Mouse (Mus musculus): Measurements from ENCODE around the gene Lrmp. TPM values are rescaled to one million over a fixed set of nuclear protein-coding genes. Genes with fewer than 3 reads are reported as not detected.
"Not testable (repeated sequence)": the region's sequence is repeated elsewhere in the genome, so short reads cannot be mapped to it uniquely, and the experiment has no call there.

Lrmp gene
- total and polyA plus RNA-seq, 2 experiments from 2014 or later: 0.54 to 1.7 TPM

GRCm38 (mm10) chr6:145123136-145124060 is 7.9 kb downstream of the Lrmp start:
- Histone ChIP-seq H3K27ac (no peak overlapping the region), H3K4me2 (ENCODE audit: low read depth, low read length) (no peak overlapping the region), H3K27me3 (ENCODE audit: insufficient read depth, low read length) (no peaks in the 10 kb centered on the region), H3K4me3 (ENCODE audit: low read length) (no peak overlapping the region), H3K4me1 (ENCODE audit: insufficient read depth, low read length) (no peaks in the 10 kb centered on the region), H3K9ac (replicated peaks; ENCODE audit: low read length) (no peak overlapping the region), H3K9me3 (ENCODE audit: low read length) (no peaks in the 10 kb centered on the region), H3K36me3 (ENCODE audit: insufficient read depth, low read length) (no peaks in the 10 kb centered on the region)
- DNase-seq (ENCODE audit: low spot score) (no peak), ATAC-seq (no peak)
- TF ChIP-seq CTCF (IDR thresholded peaks at IDR 0.05; ENCODE audit: low read depth): no peak
- 84% methylated on average over 11 of the region's 11 CpGs for WGBS

- Histone ChIP-seq H3K9me3 (ENCODE audit: low read length) (no peaks in the 10 kb centered on the region), H3K4me1 (ENCODE audit: insufficient read depth, low read length) (no peaks in the 10 kb centered on the region), H3K27ac (no peak overlapping the region), H3K27me3 (ENCODE audit: insufficient read depth, low read length) (no peaks in the 10 kb centered on the region), H3K9ac (replicated peaks; ENCODE audit: low read length) (no peak overlapping the region), H3K4me2 (ENCODE audit: low read depth, low read length) (no peak overlapping the region), H3K36me3 (ENCODE audit: insufficient read depth, low read length) (no peaks in the 10 kb centered on the region), H3K4me3 (ENCODE audit: low read length) (no peak overlapping the region)
- no peak for DNase-seq (ENCODE audit: low spot score)
- 86% methylated on average over 1 of the region's 1 CpGs for WGBS
- no peak for ATAC-seq
- no peak for TF ChIP-seq CTCF (IDR thresholded peaks at IDR 0.05; ENCODE audit: low read depth)
Observed at GRCm38 (mm10) chr6:145124621-145125020, 9.2 kb downstream of the Lrmp start.

- DNase-seq (ENCODE audit: low spot score) (peak; percentile 15), ATAC-seq (peak; percentile 72; the same call in 1 of the 2 replicates)
- Histone ChIP-seq H3K9ac (replicated peaks; ENCODE audit: low read length) (no peak overlapping the region), H3K27me3 (ENCODE audit: insufficient read depth, low read length) (no peaks in the 10 kb centered on the region), H3K9me3 (ENCODE audit: low read length) (no peaks in the 10 kb centered on the region), H3K4me1 (ENCODE audit: insufficient read depth, low read length) (no peaks in the 10 kb centered on the region), H3K4me3 (ENCODE audit: low read length) (no peak overlapping the region), H3K27ac (no peak overlapping the region), H3K4me2 (ENCODE audit: low read depth, low read length) (no peak overlapping the region), H3K36me3 (ENCODE audit: insufficient read depth, low read length) (no peaks in the 10 kb centered on the region)
- 53% methylated on average over 7 of the region's 7 CpGs for WGBS
- no peak for TF ChIP-seq CTCF (IDR thresholded peaks at IDR 0.05; ENCODE audit: low read depth)
Observed at GRCm38 (mm10) chr6:145125591-145126113, 10.2 kb downstream of the Lrmp start.

GRCm38 (mm10) chr6:145127652-145128051 is 12.2 kb downstream of the Lrmp start:
- H3K9me3 ChIP-seq (ENCODE audit: low read length): no peaks in the 10 kb centered on the region
- H3K4me3 ChIP-seq (ENCODE audit: low read length): no peak overlapping the region
- no peaks in the 10 kb centered on the region for H3K36me3 ChIP-seq (ENCODE audit: insufficient read depth, low read length)
- no peak for ATAC-seq
- 95% methylated on average over 3 of the region's 3 CpGs for WGBS
- no peak for TF ChIP-seq CTCF (IDR thresholded peaks at IDR 0.05; ENCODE audit: low read depth)
- no peak overlapping the region for H3K9ac ChIP-seq (replicated peaks; ENCODE audit: low read length)
- no peak overlapping the region for H3K27ac ChIP-seq
- DNase-seq (ENCODE audit: low spot score): no peak
- no peak overlapping the region for H3K4me2 ChIP-seq (ENCODE audit: low read depth, low read length)
- no peaks in the 10 kb centered on the region for H3K4me1 ChIP-seq (ENCODE audit: insufficient read depth, low read length)
- H3K27me3 ChIP-seq (ENCODE audit: insufficient read depth, low read length): no peaks in the 10 kb centered on the region

GRCm38 (mm10) chr6:145129563-145129962 is 14.1 kb downstream of the Lrmp start:
- no peak for TF ChIP-seq CTCF (IDR thresholded peaks at IDR 0.05; ENCODE audit: low read depth)
- 83% methylated on average over 4 of the region's 4 CpGs for WGBS
- no peak overlapping the region for H3K9ac ChIP-seq (replicated peaks; ENCODE audit: low read length)
- no peak overlapping the region for H3K27ac ChIP-seq
- H3K27me3 ChIP-seq (ENCODE audit: insufficient read depth, low read length): no peaks in the 10 kb centered on the region
- no peaks in the 10 kb centered on the region for H3K4me1 ChIP-seq (ENCODE audit: insufficient read depth, low read length)
- H3K4me2 ChIP-seq (ENCODE audit: low read depth, low read length): no peak overlapping the region
- ATAC-seq (no peak), DNase-seq (ENCODE audit: low spot score) (no peak)
- no peak overlapping the region for H3K4me3 ChIP-seq (ENCODE audit: low read length)
- H3K9me3 ChIP-seq (ENCODE audit: low read length): no peaks in the 10 kb centered on the region
- no peaks in the 10 kb centered on the region for H3K36me3 ChIP-seq (ENCODE audit: insufficient read depth, low read length)

- TF ChIP-seq CTCF (IDR thresholded peaks at IDR 0.05; ENCODE audit: low read depth): no peak
- H3K4me1 ChIP-seq (ENCODE audit: insufficient read depth, low read length): no peaks in the 10 kb centered on the region
- H3K4me2 ChIP-seq (ENCODE audit: low read depth, low read length): no peak overlapping the region
- ATAC-seq (no peak), DNase-seq (ENCODE audit: low spot score) (no peak)
- no peaks in the 10 kb centered on the region for H3K9me3 ChIP-seq (ENCODE audit: low read length)
- H3K36me3 ChIP-seq (ENCODE audit: insufficient read depth, low read length): no peaks in the 10 kb centered on the region
- H3K4me3 ChIP-seq (ENCODE audit: low read length): no peak overlapping the region
- no peaks in the 10 kb centered on the region for H3K27me3 ChIP-seq (ENCODE audit: insufficient read depth, low read length)
- no peak overlapping the region for H3K9ac ChIP-seq (replicated peaks; ENCODE audit: low read length)
- WGBS: 88% methylated on average over 5 of the region's 5 CpGs
- no peak overlapping the region for H3K27ac ChIP-seq
Observed at GRCm38 (mm10) chr6:145131991-145132390, 16.5 kb downstream of the Lrmp start.

GRCm38 (mm10) chr6:145132969-145133368 is 17.5 kb downstream of the Lrmp start:
- H3K4me2 ChIP-seq (ENCODE audit: low read depth, low read length); H3K36me3 ChIP-seq (ENCODE audit: insufficient read depth, low read length); H3K4me1 ChIP-seq (ENCODE audit: insufficient read depth, low read length); DNase-seq (ENCODE audit: low spot score); H3K4me3 ChIP-seq (ENCODE audit: low read length); H3K9me3 ChIP-seq (ENCODE audit: low read length); H3K9ac ChIP-seq (replicated peaks; ENCODE audit: low read length); ATAC-seq; H3K27ac ChIP-seq; H3K27me3 ChIP-seq (ENCODE audit: insufficient read depth, low read length): not testable (repeated sequence)
- WGBS: 88% methylated on average over 5 of the region's 5 CpGs

Measured in hindbrain, postnatal 0 days (tissue).